Mouse (Mus musculus) lung, embryonic 15.5 days (tissue): Measurements from ENCODE around the gene Sptbn1. TPM values are rescaled to one million over a fixed set of nuclear protein-coding genes. Genes with fewer than 3 reads are reported as not detected.
A peak's percentile ranks its signal among the peaks of the same experiment; 100 is the strongest.

Source experiments
- ATAC-seq: fragments of 200-750 bp; cut with Nextera tagmentation; 2 replicates; pipeline ENCODE4 v1.8.0; 2017; ENCODE audit warnings: moderate number of reproducible peaks, borderline replicate concordance; ENCODE audit not compliant: low FRiP score, low TSS enrichment; ENCODE audit errors: extremely low read depth
- H3K27ac ChIP-seq: fragments of 300-500 bp; sonication (generic); 2 replicates; pipeline ENCODE4 v1.5.1; 2015; ENCODE audit warnings: moderate library complexity, mild to moderate bottlenecking, inconsistent platforms
- H3K27me3 ChIP-seq: fragments of 300-500 bp; sonication (generic); 2 replicates; pipeline ENCODE4 v1.6.1; 2015; ENCODE audit warnings: inconsistent platforms
- H3K36me3 ChIP-seq: fragments of 300-500 bp; sonication (generic); 2 replicates; pipeline ENCODE4 v1.6.1; 2015; ENCODE audit warnings: inconsistent platforms
- H3K4me1 ChIP-seq: fragments of 300-500 bp; sonication (generic); 2 replicates; pipeline ENCODE4 v1.6.1; 2015; ENCODE audit warnings: inconsistent platforms
- H3K4me2 ChIP-seq: fragments of 300-500 bp; sonication (generic); 2 replicates; pipeline ENCODE4 v1.6.1; 2015; ENCODE audit warnings: inconsistent platforms, mild to moderate bottlenecking, moderate library complexity
- H3K4me3 ChIP-seq: fragments of 300-500 bp; sonication (generic); 2 replicates; pipeline ENCODE4 v1.5.1; 2015; ENCODE audit warnings: mild to moderate bottlenecking, inconsistent platforms
- H3K9ac ChIP-seq: fragments of 300-500 bp; sonication (generic); 2 replicates; pipeline ENCODE4 v1.6.1; 2015; ENCODE audit warnings: inconsistent platforms
- H3K9me3 ChIP-seq: fragments of 300-500 bp; sonication (generic); 2 replicates; pipeline ENCODE4 v1.6.1; 2016; ENCODE audit warnings: inconsistent platforms
- WGBS: fragments of 180-500 bp; shearing (Covaris S2); methylation state at CpG from one replicate; pipeline ENCODE4 v1.1.7; 2015; 5-methylcytosine and 5-hydroxymethylcytosine counted together
- polyA plus RNA-seq: library from polyadenylated mRNA; unstranded; fragments of >200 nt; fragmentation: Nextera tagmentation; extraction: Ambion mirVana; gene quantifications from 2 replicates; pipeline ENCODE4 v1.2.1, GENCODE M21; 2015

Gene Sptbn1
- polyA plus RNA-seq, 1 experiment from 2014 or later = 163 TPM

DNA sequence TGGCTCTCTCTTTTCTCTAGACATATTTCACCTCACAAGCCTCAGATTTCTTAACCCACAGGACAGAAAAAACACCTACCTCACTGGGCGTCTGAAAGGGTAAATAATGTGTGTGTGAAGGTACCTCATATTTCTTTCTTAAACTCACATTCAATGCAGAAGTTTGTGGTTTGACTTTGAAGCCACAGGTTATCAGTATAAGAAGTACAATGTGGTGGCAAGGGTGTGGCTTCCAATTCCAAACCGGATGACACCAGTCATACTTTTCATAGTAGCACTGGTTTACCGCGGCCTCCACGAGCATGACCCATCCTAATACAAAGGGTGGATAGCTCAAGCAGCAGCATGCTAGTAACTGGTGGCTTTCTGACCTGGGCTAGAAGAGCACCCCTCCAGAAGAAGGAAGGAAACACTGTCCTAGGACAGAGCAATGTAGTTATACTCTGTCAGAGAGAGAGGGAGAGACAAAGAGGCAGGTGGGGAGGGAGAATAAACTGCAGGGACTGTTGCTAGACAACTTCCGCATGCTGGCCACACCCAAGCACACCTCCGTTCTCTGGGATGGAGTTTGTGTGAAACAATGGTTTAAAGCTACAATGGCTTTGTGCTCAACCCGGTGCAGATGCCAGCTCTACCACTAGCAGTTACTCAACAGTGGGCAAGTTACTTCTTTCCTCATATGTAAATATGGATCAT lies 85.1 kb downstream of the Sptbn1 start:
- Histone ChIP-seq H3K9ac (no peak overlapping the region), H3K27me3 (no peaks in the 10 kb centered on the region), H3K4me3 (no peak overlapping the region), H3K4me2 (no peak overlapping the region), H3K27ac (peak overlapping the region; percentile 50), H3K36me3 (no peaks in the 10 kb centered on the region), H3K9me3 (no peaks in the 10 kb centered on the region), H3K4me1 (peaks cover 35% of the 10 kb centered on the region)
- WGBS = 75% methylated on average over 8 of the region's 8 CpGs
- peak; percentile 42; the same call in 1 of the 2 replicates for ATAC-seq

DNA sequence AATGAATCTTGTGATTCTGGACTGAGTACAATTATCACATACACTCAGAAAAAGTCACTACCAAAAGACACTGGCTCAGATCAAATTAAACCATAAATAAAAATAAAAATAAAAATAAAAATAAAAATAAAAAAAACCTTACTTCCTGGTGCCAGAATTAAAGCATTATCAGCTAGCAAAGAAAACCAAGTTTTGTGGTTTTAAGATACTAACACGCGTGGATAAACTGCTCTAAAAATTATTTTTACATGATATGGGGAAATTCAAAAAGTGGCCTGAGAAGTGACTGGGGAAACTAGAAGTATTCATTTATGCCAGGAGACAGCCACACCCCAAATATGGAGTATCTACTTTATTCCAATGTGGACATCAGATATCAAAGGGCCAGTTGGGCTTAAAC lies 89.8 kb downstream of the Sptbn1 start:
- no peaks in the 10 kb centered on the region for H3K27me3 ChIP-seq
- WGBS = 92% methylated on average over 2 of the region's 2 CpGs
- H3K9ac ChIP-seq = no peak overlapping the region
- H3K9me3 ChIP-seq = no peaks in the 10 kb centered on the region
- H3K4me3 ChIP-seq = no peak overlapping the region
- H3K27ac ChIP-seq = no peak overlapping the region
- no peak for ATAC-seq
- H3K4me1 ChIP-seq = peaks cover 18% of the 10 kb centered on the region
- no peak overlapping the region for H3K4me2 ChIP-seq
- no peaks in the 10 kb centered on the region for H3K36me3 ChIP-seq

DNA sequence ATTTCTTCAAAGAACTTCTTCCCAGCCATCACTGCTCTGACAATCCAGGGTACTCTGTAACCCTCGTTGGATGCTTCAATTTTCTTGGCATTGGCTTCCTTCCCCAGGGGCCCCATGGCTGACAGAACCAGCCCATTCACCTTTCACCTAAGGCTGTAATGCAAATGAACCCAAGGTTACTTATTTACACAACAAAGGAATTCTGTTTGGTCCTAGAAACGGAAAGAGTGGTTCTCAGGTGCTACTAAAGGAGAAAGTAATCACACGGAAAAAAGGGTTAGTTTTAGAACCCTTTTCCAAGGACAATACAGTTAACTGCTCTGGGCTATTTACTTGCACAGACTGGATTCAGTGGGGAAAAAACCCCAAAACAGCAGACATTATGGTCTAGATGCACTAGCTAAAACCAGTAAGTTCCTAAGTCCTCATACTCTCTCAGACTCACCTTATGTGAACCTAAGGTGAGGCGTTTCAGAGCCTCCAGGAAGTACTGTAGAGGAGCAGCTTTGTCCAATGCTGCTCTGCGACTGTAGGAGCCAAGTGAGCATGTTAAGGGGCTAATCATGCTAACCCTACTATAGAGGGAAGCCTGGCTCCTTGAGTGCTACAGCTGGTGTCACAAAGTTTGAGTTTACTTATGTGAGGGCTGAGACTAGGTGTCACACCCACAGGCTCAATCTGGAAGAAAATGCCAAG lies 90.7 kb downstream of the Sptbn1 start:
- Histone ChIP-seq H3K27me3 (no peaks in the 10 kb centered on the region), H3K27ac (no peak overlapping the region), H3K9me3 (no peaks in the 10 kb centered on the region), H3K4me2 (no peak overlapping the region), H3K4me1 (0 out of 2 replicates have a peak, but pooled peaks cover 14% of the 10 kb centered on the region), H3K36me3 (no peaks in the 10 kb centered on the region), H3K4me3 (no peak overlapping the region), H3K9ac (no peak overlapping the region)
- WGBS = 34% methylated on average over 5 of the region's 5 CpGs
- ATAC-seq = no peak

DNA sequence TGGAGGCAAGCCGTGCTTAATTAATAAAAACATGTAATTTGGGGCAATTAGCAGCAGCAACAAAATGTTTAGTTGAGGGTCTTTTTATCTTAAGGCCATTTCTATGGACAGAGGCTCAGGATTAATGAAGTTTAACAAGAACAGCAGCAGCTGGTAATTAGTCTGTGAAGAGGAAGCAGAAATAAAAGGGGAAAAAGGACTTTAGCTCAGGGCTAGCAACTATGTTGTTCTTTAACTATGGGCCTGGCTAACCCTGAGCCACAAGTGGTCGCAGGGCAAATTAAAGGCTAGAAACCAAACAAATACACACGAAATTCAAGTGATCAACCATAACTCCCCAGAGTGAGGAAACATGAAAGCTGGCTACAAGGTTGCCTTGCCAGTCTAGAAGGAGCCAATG lies 91.9 kb downstream of the Sptbn1 start:
- Histone ChIP-seq H3K4me3 (no peak overlapping the region), H3K27me3 (no peaks in the 10 kb centered on the region), H3K36me3 (no peaks in the 10 kb centered on the region), H3K4me2 (no peak overlapping the region), H3K27ac (no peak overlapping the region), H3K4me1 (0 out of 2 replicates have a peak, but pooled peaks cover 14% of the 10 kb centered on the region), H3K9ac (no peak overlapping the region), H3K9me3 (no peaks in the 10 kb centered on the region)
- WGBS = 58% methylated on average over 3 of the region's 3 CpGs
- no peak for ATAC-seq

DNA sequence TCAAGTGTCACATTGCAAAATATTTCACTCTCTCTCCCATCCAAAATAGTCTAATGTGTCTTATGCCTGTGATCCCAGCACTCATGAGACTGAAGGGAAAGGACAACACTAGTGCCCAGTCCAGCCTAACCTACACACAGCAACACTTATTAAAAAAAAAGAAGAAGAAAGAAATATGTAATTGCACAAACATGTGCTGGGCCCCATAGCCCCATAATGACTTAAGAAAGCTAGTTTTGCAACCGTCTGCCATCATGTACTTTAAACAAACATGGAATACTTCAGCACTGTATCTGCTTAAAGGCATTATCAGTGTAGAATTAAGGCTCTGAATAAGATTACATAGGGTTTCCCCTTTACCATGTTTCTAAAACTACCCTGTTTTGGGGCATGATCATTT lies 92.4 kb downstream of the Sptbn1 start:
- 45% methylated on average over 1 of the region's 1 CpGs for WGBS
- ATAC-seq = no peak
- 0 out of 2 replicates have a peak, but pooled peaks cover 14% of the 10 kb centered on the region for H3K4me1 ChIP-seq
- H3K27me3 ChIP-seq = no peaks in the 10 kb centered on the region
- H3K4me2 ChIP-seq = no peak overlapping the region
- H3K9ac ChIP-seq = no peak overlapping the region
- no peak overlapping the region for H3K27ac ChIP-seq
- no peaks in the 10 kb centered on the region for H3K36me3 ChIP-seq
- H3K9me3 ChIP-seq = no peaks in the 10 kb centered on the region
- H3K4me3 ChIP-seq = no peak overlapping the region

DNA sequence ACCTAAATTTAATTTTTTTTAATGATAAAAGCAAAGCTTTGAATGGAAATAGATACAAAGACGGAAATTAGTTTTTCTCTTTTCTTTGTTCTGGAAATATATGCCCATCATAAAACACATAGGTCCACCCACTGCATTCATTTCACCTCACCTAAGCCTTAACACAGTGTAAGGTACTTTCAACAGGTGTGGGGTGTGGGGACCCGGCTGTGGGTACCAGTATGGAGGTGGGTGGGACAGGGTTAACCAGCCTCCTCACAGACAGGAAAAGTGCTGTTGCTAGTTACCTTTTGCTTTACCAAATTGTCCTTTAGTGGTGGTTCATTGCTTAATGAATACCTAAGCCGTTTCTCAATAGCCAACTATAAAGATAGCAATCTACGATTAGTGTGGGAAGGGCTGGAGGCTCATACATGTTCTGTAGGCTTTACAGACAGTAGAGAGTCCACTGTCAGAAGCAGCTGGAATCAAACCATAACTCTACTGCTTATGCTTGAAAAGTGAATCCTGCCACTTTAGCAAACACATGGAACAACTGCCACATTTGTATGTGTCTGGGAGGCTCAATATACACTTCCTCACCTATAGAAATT lies 96.3 kb downstream of the Sptbn1 start:
- 88% methylated on average over 4 of the region's 4 CpGs for WGBS

DNA sequence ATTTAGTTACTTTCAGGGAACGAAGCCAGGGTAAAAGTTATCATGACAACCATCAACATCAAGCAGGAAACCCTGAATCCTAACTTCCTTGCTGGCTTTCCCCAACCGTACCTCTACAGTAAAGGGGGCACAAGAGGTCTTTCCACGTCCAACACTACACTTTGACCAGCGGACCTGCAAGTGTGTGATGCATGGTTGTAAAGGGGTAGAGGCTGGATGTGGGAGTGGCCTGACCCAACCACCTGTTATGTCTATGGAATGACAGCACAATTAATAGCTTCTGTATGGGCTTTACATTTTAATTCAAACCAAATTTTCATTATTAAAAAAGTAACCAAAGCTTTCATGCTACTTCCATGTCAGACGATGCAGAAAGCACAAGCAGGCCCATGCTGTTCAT lies 96.8 kb downstream of the Sptbn1 start:
- no peak overlapping the region for H3K27ac ChIP-seq
- no peaks in the 10 kb centered on the region for H3K36me3 ChIP-seq
- H3K4me1 ChIP-seq = peaks cover 11% of the 10 kb centered on the region; the same call in 1 of the 2 replicates
- no peak overlapping the region for H3K4me3 ChIP-seq
- 86% methylated on average over 5 of the region's 5 CpGs for WGBS
- no peak for ATAC-seq
- H3K9me3 ChIP-seq = no peaks in the 10 kb centered on the region
- no peak overlapping the region for H3K9ac ChIP-seq
- H3K27me3 ChIP-seq = no peaks in the 10 kb centered on the region
- no peak overlapping the region for H3K4me2 ChIP-seq

More for the DNA sequence above, 96.3 kb downstream of the Sptbn1 start:
- Histone ChIP-seq H3K4me2 (no peak overlapping the region), H3K36me3 (no peaks in the 10 kb centered on the region), H3K4me1 (0 out of 2 replicates have a peak, but pooled peaks cover 6% of the 10 kb centered on the region), H3K9me3 (no peaks in the 10 kb centered on the region), H3K27ac (no peak overlapping the region), H3K4me3 (no peak overlapping the region), H3K9ac (no peak overlapping the region), H3K27me3 (no peaks in the 10 kb centered on the region)
- no peak for ATAC-seq

DNA sequence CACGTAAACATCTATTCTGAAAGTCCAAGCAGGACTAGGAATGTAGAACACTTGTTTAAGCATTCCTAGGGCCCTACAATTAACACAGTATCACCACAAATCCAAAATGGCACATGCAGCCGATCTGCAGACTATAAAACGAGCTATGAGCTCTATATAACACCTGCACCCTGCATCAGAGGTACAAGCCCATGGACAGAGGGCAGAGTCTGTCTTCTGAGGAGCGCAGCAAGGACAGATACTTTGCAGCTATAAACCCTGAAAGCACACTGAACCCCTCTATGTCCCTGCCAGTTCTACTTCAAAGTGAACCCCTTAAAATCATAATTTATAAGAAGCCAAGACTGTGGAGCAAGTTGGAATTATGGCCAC lies 101.4 kb downstream of the Sptbn1 start:
- Histone ChIP-seq H3K27me3 (no peaks in the 10 kb centered on the region), H3K27ac (0 out of 2 replicates have a peak overlapping the region, but pooled peaks have one; percentile 30), H3K9me3 (no peaks in the 10 kb centered on the region), H3K36me3 (no peaks in the 10 kb centered on the region), H3K4me1 (peaks cover 12% of the 10 kb centered on the region; the same call in 1 of the 2 replicates), H3K4me3 (no peak overlapping the region), H3K4me2 (no peak overlapping the region), H3K9ac (no peak overlapping the region)
- 0 out of 2 replicates have a peak, but pooled peaks have one; percentile 8 for ATAC-seq
- 65% methylated on average over 4 of the region's 4 CpGs for WGBS

DNA sequence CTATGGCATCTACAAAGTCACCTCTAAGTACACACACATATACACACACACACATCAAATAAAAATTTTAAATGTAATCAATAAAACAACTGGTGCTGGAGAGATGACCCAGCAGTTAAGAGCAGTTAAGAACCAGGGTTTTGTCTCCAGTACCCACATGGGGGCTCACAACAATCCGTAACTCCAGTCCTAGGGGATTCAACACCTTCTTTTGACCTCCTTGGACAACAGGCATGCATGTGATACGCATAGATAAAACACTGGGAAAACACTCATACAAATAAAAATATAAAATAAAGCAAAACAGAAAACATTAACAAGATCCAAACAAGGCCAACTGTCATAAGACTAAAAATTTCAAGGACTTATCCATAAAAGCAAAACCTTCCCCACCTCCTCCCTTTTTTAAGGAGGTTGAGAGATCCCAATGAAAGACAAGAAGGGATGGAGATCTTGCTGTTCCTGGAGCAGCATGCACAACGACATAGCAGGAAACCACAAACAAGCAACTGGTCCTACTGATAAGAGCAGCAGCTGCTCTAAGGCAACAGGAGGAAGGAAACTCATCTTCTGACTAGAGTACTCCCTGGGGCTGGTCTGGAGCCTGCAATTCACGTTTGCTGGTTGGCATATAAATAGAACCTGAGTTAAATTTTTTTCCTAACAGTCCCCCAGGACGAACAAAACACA lies 102.0 kb downstream of the Sptbn1 start:
- H3K27me3 ChIP-seq = no peaks in the 10 kb centered on the region
- H3K36me3 ChIP-seq = no peaks in the 10 kb centered on the region
- H3K27ac ChIP-seq = 0 out of 2 replicates have a peak overlapping the region, but pooled peaks have one; percentile 30
- ATAC-seq = peak; percentile 67
- WGBS = 41% methylated on average over 5 of the region's 5 CpGs
- peaks cover 14% of the 10 kb centered on the region; the same call in 1 of the 2 replicates for H3K4me1 ChIP-seq
- H3K9me3 ChIP-seq = no peaks in the 10 kb centered on the region
- no peak overlapping the region for H3K4me2 ChIP-seq
- H3K4me3 ChIP-seq = no peak overlapping the region
- H3K9ac ChIP-seq = no peak overlapping the region

DNA sequence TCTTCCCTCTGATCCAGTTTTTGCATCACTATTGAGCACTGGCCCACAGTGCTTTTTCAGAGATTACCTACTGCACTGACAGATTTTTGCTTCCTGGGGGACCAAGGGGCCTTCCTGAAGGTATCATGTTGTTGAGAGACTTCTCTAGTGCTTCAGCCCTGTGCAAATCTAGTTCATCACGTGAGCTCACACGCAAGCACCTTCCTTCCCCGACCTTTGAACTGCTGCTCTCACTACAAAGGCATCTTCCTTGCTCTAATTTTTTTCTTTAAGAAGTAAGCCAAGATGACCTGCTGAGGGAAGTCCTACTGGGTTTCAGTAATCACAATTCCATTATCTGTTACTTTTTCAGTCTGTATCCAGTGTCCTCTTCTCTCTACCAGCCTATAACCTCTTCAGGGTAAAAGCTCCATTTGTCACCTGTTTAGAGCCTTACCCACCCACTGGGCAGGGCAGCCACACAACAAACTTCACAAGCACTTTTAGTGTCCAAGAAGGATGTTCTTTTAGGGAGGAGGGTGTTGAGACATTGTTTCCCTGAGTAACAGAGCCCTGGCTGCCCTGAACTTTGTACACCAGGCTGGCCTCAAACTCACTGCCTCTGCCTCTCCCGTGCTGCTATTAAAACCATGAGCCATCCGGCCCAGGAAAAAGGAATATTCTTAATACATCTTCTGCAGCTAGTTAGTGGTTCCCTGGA lies 103.3 kb downstream of the Sptbn1 start:
- Histone ChIP-seq H3K9me3 (no peaks in the 10 kb centered on the region), H3K27me3 (no peaks in the 10 kb centered on the region), H3K27ac (no peak overlapping the region), H3K4me1 (peaks cover 18% of the 10 kb centered on the region; the same call in 1 of the 2 replicates), H3K4me2 (no peak overlapping the region), H3K36me3 (no peaks in the 10 kb centered on the region), H3K4me3 (no peak overlapping the region), H3K9ac (no peak overlapping the region)
- WGBS = 56% methylated on average over 5 of the region's 5 CpGs
- ATAC-seq = no peak

DNA sequence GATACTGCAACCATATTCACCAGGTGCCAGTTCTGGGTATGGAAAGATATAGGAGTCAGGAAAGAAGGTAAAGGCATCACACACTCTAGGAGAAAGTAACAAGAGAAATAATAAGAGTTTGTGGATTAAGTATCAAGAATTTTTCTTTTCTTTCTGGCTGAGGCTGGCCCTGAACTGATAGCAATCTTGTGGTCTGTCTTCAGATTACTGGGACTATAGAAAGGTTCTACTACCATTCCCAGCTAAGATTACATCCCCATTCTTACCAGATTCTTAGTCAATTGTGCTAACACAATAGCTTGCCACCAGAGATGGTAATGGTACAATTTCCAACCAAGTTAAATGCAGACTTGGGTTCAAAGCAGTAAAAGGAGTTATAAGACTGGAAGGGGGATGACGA lies 104.1 kb downstream of the Sptbn1 start:
- 90% methylated on average over 1 of the region's 1 CpGs for WGBS
- Histone ChIP-seq H3K9me3 (no peaks in the 10 kb centered on the region), H3K9ac (no peak overlapping the region), H3K36me3 (peaks cover 7% of the 10 kb centered on the region; the same call in 1 of the 2 replicates), H3K4me2 (no peak overlapping the region), H3K4me1 (peaks cover 18% of the 10 kb centered on the region; the same call in 1 of the 2 replicates), H3K27me3 (no peaks in the 10 kb centered on the region), H3K27ac (no peak overlapping the region), H3K4me3 (no peak overlapping the region)
- no peak for ATAC-seq
